Mouse (Mus musculus) WW6 (cell line): ENCODE measurements around the gene Dtd1.
"Not testable (repeated sequence)": the region's sequence is repeated elsewhere in the genome, so short reads cannot be mapped to it uniquely, and the experiment has no call there.

Experiments used
- DNase-seq: peaks from one replicate; pipeline ENCODE4 v3.0.0-alpha.2; 2013; ENCODE audit warnings: low read depth, low spot score

Dtd1 gene

GRCm38 (mm10) chr2:144599831-144600687 lies at the start of gene Dtd1:
TSS of gene Dtd1 (plus strand) at chr2:144599897.
- peak; percentile 86 for DNase-seq

DNA sequence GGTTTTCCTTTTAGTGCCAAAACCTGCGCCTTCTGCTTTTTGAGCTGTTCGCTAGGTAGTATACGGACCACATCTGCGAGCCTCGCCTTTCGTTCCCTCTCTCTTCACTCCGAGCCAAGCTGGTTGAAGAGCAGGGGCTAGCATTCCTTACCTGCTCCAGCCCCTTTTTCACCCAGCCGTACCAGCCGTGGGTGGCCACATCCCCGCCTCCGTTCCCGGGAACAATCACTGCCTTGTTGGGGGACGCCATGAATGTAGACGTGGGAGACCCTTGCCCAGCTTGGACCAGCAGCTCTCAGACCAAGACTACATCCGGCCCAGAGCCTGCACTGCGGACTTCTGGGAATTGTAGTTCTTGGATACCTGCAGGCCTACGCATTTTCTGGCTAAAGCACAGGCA lies 49.2 kb upstream of the Dtd1 start, which contains the start of gene Rbbp9:
Rbbp9 (minus strand) TSS at position 341 of the 400 bp plus-strand sequence.
- DNase-seq: peak; percentile 45

DNA sequence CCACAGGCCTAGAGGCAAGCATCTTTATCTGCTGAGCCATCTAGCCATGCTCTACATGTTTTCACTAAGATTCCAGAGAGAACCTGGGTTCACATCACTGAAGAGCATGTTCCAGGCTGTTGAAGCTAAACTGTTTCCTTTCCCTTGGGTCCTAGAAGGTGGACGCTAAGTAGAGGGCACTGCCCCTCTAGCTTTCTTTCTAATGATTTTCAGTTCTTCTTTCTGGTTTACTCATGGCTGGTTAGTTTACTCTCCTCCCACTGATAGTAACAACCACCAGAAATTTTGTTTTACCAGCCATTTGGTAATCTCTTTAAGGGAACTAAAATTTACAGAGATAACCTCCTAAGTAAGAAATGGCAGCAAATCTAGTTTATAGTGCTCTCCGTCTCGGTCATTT lies 45.8 kb upstream of the Dtd1 start:
- DNase-seq: no peak

DNA sequence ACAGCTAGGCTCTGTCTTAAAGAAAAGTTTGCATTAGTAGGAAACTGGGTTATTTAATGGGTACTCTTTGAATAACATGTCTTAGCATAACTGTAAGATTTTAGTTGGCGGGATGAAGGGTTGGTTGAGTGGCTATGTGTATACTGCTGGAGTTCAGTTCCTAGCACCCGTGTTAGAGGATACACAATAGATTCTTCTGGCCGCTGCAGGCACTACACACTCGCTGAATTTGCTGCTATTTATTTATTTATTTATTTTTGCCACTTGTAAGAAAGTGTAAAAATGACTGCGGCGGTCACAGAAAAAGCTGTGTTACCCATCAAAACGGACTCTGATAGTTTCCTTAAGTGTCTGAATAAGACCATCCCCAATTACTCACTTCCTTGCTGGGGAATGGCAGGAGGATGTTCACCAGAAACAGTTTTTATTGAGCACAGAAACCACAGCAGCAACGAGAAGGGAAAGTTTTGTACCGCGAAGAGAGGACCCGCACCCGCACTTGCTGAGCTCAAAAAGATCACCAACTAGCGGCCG lies 44.3 kb upstream of the Dtd1 start:
- DNase-seq: no peak

DNA sequence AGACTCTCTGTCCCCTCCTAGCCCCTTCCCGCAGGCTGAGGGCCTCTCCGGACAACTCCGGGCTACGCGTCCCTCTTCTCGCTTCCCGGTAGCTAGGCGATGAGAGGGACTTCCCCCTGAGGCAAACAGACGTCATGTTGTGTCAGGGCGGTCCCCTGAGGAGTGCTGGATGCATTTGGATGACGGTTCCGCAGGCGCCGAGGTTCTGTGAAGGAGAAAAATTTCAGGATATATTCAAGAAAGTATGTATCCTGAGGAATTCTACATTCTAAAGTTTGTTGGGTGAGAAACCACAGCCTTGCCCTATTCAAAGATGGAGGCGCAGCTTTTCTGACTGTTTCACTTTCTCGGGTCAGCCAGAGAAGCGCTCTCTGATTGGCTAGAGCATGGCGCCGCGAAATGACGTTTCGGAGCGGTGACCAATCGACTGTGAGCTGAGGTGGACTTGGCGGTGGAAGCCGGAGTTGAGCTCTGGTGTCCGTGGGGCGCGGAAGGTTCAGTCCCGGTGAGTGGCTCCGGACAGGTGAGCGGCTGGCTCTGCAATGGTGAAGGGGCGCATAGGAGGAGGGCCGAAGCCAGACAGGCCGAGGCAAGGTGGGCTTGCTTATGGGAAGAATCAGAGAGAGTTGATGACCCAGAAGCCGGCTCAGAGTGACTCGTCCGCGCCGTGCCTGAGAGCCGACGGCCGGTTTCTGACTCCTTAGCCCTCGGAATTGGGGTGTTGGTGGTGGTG lies 43.7 kb upstream of the Dtd1 start, which contains the start of gene Sec23b:
Sec23b (plus strand) TSS at position 410 of the 733 bp plus-strand sequence.
- peak; percentile 87 for DNase-seq

GRCm38 (mm10) chr2:144588723-144589122 lies 11.0 kb upstream of the Dtd1 start:
- peak; percentile 20 for DNase-seq

GRCm38 (mm10) chr2:144593036-144593435 lies 6.7 kb upstream of the Dtd1 start:
- not testable (repeated sequence) for DNase-seq

DNA sequence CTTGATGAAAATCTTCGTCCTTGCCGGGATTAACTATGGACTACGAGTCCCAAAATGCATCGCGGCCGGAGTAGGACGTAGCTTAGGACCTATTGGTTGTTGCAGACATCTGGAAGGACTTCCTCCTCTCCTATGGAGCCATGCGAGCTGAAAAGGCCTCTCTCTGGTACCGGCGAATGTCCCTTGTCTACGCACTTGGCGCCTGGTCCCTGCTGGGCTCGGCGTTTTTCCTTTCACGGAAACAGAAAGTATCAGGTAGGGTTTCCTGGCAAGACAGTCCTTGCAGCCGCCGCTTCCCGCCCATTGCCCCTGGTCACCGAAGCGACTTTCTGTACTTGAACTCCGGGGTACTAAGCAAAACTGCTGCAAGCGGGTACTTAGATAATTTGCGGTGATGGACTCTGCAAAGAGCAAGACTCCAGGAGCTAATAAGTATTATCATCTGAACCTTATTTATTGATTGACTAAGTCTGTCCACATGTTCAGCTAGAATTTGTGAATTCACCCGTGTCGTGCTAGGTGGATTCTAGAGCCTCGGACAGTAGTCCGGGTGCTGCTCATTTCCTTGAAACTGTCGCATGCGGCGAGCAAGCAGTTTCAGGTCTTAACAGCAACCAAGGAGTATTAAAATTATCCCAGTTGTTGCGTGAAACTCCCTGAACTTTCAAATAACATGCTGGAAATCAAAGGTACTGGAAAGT lies 5.6 kb upstream of the Dtd1 start, which contains the start of gene Smim26:
Smim26 (plus strand) TSS at position 104 of the 701 bp plus-strand sequence.
- DNase-seq: peak; percentile 49

- no peak for DNase-seq
These were observed 1.7 kb upstream of the Dtd1 start for GRCm38 (mm10) chr2:144598006-144598405.

DNA sequence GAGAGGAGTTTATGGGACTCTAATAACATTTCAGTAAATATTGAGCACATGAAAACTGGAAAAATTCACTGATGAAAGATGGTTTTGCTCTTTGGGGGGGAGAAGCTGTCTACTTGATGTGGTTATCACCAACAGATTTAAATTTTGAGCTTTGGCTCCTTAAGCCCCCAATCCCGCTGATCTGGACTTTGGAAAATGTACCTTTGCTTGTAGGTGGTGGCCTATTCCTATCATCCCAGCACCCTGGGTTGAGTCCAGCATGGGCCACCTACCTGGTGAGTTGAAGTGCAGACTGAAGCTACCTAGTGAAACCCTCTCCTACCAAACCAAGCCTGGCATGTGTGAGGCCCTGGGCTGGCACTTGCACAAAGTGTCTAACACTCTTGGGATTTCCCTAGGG lies 1.9 kb downstream of the Dtd1 start:
- no peak for DNase-seq

- DNase-seq: no peak
These were observed 14.3 kb downstream of the Dtd1 start for GRCm38 (mm10) chr2:144613956-144614355.

DNA sequence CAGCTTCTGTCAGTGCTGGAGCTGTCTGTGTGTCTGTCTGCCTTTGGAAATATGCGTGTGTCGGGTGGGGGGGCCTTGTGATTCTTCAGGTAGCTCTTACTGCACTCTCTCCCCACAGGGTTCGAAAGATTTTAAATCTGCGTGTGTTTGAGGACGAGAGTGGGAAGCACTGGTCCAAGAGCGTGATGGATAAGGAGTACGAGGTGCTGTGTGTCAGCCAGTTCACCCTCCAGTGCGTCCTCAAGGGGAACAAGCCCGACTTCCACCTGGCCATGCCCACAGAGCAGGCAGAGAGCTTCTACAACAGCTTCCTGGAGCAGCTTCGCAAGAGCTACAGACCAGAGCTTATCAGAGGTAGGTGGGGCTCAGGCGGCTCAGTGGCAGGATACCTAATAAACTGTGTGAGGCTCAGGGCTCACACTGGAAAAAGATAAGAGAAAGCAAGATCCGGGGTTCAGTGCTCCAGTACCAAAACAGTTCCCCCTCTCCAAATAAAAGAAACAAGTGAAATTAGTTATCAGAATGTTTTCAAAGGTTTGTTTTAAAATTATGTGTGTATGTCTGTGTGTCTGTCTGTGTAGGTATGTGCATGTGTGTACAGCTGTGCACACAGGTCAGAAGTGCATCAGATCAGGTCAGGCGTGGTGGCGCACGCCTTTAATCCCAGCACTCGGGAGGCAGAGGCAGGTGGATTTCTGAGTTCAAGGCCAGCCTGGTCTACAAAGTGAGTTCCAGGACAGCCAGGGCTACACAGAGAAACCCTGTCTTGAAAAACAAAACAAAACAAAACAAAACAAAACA lies 17.6 kb downstream of the Dtd1 start:
- no peak for DNase-seq

GRCm38 (mm10) chr2:144621491-144621890 lies 21.8 kb downstream of the Dtd1 start:
- DNase-seq: no peak

GRCm38 (mm10) chr2:144633551-144633950 lies 33.9 kb downstream of the Dtd1 start:
- DNase-seq: no peak

DNA sequence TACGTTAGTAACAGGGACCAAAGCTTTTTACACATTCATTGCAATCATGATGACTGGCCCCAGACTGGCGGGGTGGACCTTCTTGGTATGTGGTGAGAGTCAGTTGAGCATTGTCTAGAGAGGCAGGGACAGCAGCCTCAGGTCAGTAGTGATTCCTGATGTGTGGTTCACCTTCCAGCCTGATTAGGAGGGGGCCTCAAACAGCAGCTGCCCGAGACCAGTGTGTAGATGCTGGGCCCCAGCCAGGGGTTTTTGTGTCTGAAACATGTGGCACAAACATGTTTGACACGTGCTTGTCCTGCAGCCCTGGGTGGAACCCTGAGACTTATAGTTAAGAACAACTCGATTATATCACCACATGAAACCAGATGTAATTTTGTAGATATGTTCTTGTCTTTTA lies 34.5 kb downstream of the Dtd1 start:
- no peak for DNase-seq

- no peak for DNase-seq
These were observed 35.0 kb downstream of the Dtd1 start for GRCm38 (mm10) chr2:144634729-144635128.

- DNase-seq: peak; percentile 18
These were observed 36.1 kb downstream of the Dtd1 start for GRCm38 (mm10) chr2:144635644-144636320.

DNA sequence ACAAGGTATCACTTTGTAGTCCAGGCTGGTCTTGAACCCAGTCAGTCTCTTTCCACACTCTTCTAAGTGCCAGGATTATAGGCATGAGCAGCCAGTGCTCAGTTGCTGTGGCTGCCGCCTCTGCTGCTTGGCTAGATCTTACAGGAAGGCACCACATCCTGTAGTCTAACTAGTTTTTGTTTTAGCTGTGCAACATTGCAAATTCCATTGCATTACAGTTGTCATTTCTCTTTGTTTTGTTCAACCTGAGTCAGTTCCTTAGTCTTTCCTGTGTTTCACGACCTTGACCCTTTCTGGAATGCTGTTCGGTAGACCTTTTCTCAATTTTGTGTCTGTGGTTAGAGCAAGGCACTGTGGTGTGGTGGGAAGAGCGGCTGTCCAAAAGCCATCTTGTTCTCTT lies 37.5 kb downstream of the Dtd1 start:
- DNase-seq: no peak

DNA sequence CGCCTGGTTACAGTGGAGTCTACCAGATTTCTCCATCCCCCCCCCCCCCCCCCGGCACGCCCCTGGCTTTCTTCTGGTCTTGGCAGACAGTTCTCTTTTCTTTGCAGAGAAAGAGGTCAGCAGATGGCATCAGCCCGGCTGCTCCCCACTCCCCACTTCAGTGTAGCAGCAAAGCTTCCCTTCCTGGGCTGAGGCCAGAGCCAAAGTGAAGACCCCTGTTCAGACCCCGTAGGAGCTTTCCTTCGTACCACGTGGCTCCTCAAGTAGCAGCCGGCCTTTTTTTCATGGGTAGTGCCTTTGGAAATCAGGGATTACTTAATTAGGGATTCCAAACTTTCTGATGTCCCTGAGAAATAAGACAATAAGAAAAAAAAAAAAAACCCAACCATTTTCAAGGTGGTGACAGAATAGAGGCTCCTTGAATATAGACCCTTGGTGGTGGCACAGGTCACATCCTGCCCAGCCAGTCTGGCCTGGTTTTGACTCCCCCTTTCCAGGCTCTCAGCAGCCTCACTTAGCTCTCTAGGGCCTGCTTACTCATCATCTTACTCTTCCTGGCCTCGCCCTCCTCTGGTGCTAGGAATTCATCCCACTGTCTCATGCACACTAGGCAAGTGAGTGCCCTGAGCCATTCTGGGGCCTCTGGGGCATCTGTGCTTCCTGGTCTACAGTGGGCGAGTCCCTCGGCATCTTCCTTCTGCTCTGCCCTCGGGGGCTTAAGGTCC lies 38.1 kb downstream of the Dtd1 start:
- DNase-seq: no peak

GRCm38 (mm10) chr2:144638719-144639118 lies 39.0 kb downstream of the Dtd1 start:
- DNase-seq: no peak
